Mouse (Mus musculus) kidney, adult 2 months (tissue): ENCODE data around the gene Rbm8a2. TPM values are rescaled to one million over a fixed set of nuclear protein-coding genes. Genes with fewer than 3 reads are reported as not detected.

Experiments
- DNase-seq: peaks from one replicate; pipeline ENCODE4 v3.0.0; 2021
- H3K27ac ChIP-seq: fragments of 200-500 bp; 2 replicates; pipeline ENCODE4 v1.5.1; 2012; ENCODE audit warnings: low read depth, low read length, control low read depth, inconsistent platforms; ENCODE audit not compliant: insufficient read depth
- H3K27me3 ChIP-seq: fragments of 200-500 bp; replicated peaks from 2 replicates; pipeline ENCODE4 v1.6.1; 2012; ENCODE audit warnings: mild to moderate bottlenecking, moderate library complexity, low read length, inconsistent platforms; ENCODE audit not compliant: control insufficient read depth, insufficient read depth
- H3K36me3 ChIP-seq: fragments of 200-500 bp; 2 replicates; pipeline ENCODE4 v1.6.1; 2012; ENCODE audit warnings: mild to moderate bottlenecking, moderate library complexity, low read length, inconsistent platforms; ENCODE audit not compliant: control insufficient read depth, insufficient read depth
- H3K4me1 ChIP-seq: fragments of 200-500 bp; 2 replicates; pipeline ENCODE4 v1.6.1; 2011; ENCODE audit warnings: low read length; ENCODE audit not compliant: control insufficient read depth, insufficient read depth
- H3K4me3 ChIP-seq: fragments of 200-500 bp; 2 replicates; pipeline ENCODE4 v1.5.1; 2011; ENCODE audit warnings: mild to moderate bottlenecking, low read depth, low read length, control low read depth; ENCODE audit not compliant: insufficient read depth
- CTCF ChIP-seq: fragments of 200-500 bp; conservative IDR thresholded peaks from 2 replicates; pipeline ENCODE4 v1.5.1; 2011; ENCODE audit warnings: low read depth, mild to moderate bottlenecking, control low read depth, low read length, moderate library complexity, mixed read lengths; ENCODE audit not compliant: insufficient read depth, insufficient read length
- POLR2A ChIP-seq: fragments of 200-500 bp; IDR thresholded peaks from one replicate; pipeline ENCODE4 v1.6.1; 2011; ENCODE audit warnings: low read depth, low read length, control low read depth
- WGBS: fragments of 180-500 bp; shearing (Covaris S2); methylation state at CpG from one replicate; pipeline ENCODE4 v1.1.7; 2018; 5-methylcytosine and 5-hydroxymethylcytosine counted together
- polyA plus RNA-seq: library from polyadenylated mRNA; depleted of rRNA; stranded (reverse); fragments of >200 nt; gene quantifications from 2 replicates; pipeline ENCODE4 v1.2.3, GENCODE M21; 2012

The Rbm8a2 gene
- polyA plus RNA-seq, 1 experiment, result not detected

DNA sequence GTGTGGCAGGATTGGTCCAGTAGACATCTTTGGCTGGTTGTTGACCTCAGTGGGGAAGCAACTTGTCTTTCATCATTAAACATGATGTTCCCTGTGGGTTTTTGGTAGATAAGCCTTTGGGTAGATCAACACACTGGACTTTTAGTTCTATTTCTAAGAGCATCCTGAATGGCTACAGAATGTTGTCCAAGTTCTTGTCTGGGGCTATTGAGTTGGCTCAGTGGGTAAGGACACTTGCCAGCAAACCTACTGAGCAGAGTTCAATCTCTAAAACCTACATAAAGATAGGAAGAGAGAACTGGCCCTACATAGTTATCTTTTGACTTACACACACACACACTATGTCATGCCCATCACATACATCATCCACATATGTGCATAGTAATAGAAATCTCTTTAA lies 32.2 kb upstream of the Rbm8a2 start:
- no peak for DNase-seq
- Histone ChIP-seq H3K27ac (no peak overlapping the region), H3K27me3 (no peaks in the 10 kb centered on the region), H3K36me3 (no peaks in the 10 kb centered on the region), H3K4me1 (no peaks in the 10 kb centered on the region), H3K4me3 (no peak overlapping the region)
- TF ChIP-seq CTCF (no peak), POLR2A (no peak)

DNA sequence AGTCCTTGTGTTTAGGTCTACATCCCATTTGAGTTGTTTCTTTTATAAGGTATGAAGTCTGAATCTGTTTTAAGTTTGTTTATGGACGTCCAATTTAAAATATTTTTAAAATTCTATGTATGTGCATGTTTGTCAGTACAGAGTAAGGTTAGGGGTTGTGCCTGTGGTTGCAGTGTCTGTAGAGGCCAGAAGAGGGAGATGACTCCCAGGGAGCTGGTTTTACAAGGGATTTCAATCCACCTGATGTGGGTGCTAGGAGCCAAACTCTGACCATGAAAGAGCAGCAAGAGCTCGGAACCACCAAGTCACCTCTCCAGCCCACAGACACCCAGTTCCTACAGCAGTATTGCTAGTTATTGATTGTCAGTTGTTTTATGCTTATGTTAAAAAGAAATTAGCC lies 29.5 kb upstream of the Rbm8a2 start:
- no peak for TF ChIP-seq CTCF
- no peak for TF ChIP-seq POLR2A
- Histone ChIP-seq H3K36me3 (no peaks in the 10 kb centered on the region), H3K4me3 (no peak overlapping the region), H3K27ac (no peak overlapping the region), H3K4me1 (no peaks in the 10 kb centered on the region), H3K27me3 (no peaks in the 10 kb centered on the region)
- no peak for DNase-seq
- WGBS, result 80% methylated on average over 2 of the region's 2 CpGs

DNA sequence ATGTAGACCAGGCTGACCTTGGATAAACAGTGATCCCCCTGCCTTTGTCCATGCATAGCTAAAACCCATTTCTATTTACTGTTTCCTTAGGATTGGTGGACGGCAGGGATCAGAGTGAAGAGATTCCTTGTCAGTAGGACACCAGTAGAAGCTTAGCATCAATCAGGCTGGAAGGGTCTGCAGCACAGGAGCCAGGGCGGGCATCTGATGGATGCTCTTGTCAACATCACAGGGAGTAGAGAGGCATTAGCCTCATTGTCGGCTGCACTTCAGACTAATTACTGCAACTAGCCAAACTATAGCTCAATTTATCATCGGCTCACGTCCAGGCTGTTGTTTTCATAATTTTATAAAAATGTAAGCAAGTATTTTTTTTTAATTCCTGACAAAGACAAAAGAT lies 21.7 kb upstream of the Rbm8a2 start:
- no peak overlapping the region for H3K4me3 ChIP-seq
- TF ChIP-seq POLR2A (no peak), CTCF (no peak)
- H3K27me3 ChIP-seq, result no peaks in the 10 kb centered on the region
- no peaks in the 10 kb centered on the region for H3K36me3 ChIP-seq
- no peak overlapping the region for H3K27ac ChIP-seq
- H3K4me1 ChIP-seq, result no peaks in the 10 kb centered on the region
- no peak for DNase-seq
- WGBS, result 78% methylated on average over 5 of the region's 5 CpGs

DNA sequence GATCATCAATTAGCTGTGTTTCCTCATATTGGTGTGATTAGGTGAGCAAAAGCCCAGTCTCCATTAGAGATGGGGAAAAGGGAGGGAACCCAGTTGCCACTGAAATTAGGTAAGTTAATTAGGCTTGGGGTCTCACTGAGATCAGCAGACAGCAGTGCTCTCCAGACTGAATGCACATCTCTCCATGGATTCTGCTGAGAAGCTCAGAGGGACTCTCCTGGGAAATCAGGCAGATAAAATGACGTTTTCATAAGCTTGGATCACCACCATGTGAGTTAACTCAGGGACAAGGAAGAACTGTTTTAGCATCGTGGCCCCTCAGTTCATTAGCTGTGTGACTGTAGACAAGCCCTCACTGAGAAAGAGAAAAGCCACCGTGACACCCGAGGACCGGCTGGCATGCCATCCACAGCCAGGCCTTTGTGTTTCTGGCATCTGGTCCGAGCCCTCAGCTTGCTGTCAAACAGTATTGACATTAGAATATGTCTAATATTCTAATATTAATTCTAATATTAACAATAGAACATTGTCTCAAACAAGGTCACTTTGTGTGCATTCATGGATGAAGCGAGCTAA lies 18.2 kb upstream of the Rbm8a2 start:
- WGBS, result 69% methylated on average over 7 of the region's 7 CpGs
- Histone ChIP-seq H3K4me3 (no peak overlapping the region), H3K4me1 (no peaks in the 10 kb centered on the region), H3K27ac (no peak overlapping the region), H3K36me3 (no peaks in the 10 kb centered on the region), H3K27me3 (no peaks in the 10 kb centered on the region)
- no peak for TF ChIP-seq POLR2A
- TF ChIP-seq CTCF, result no peak
- DNase-seq, result no peak

DNA sequence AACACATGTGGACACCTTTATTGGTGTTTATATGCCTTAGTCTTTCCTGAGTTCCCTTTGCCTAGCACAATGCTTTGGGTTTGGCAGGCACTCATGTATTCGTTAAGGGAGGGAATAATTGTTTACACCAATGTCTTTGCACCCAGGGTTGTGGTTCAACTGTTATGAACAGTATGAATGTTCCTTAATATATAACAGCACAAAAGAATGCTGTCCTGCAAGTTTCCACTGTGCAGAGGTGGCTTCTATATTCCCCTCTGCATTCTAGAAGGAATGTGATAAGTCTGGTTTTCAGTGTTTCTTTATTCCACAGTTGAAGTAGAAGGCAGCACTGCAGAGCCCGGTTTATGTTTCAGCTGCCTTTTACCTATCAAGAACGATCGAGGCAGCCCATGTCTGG lies 10.0 kb upstream of the Rbm8a2 start:
- Histone ChIP-seq H3K4me3 (no peak overlapping the region), H3K27ac (no peak overlapping the region), H3K4me1 (no peaks in the 10 kb centered on the region), H3K27me3 (no peaks in the 10 kb centered on the region), H3K36me3 (no peaks in the 10 kb centered on the region)
- no peak for DNase-seq
- TF ChIP-seq CTCF, result no peak
- TF ChIP-seq POLR2A, result no peak
- WGBS, result 53% methylated on average over 4 of the region's 4 CpGs

DNA sequence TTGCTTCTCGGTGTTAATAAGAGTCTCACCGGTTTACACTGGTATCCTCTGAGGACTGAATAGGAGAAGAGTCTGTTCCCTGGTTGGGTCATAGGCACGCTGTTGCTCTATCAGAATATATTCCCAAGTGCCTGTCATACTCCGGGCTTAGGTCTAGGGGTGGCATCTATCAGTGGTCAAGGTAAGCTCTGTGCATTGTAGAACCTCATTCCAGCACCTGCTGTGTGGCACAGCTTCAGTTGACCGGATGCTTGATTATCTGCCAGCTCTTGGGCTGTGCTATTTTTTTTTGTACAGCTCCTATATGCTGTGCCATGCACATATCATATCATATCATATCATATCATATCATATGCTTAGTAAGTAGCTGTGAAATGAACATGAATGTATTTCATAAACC lies 9.5 kb upstream of the Rbm8a2 start:
- no peaks in the 10 kb centered on the region for H3K4me1 ChIP-seq
- TF ChIP-seq CTCF, result no peak
- no peak for TF ChIP-seq POLR2A
- no peaks in the 10 kb centered on the region for H3K27me3 ChIP-seq
- 85% methylated on average over 5 of the region's 5 CpGs for WGBS
- no peak overlapping the region for H3K27ac ChIP-seq
- H3K4me3 ChIP-seq, result no peak overlapping the region
- no peaks in the 10 kb centered on the region for H3K36me3 ChIP-seq
- no peak for DNase-seq

DNA sequence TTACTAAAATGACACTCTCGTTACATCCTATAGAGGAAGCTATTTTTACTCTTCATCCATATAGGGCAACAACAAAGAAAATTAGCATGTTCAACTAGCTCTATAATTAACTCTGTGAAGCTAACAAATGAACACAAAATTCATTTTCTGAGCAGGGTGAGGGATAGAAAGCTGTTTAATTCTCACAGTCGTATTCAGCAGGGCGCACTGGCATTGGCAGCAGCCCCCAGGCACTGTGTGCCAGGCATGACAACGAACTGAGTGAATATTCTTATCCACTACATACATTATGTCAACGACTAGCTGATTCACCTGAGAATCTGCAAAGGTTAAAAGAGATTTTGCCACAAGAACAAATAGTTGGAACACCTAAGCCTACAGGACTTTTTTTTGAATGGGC lies 8.2 kb downstream of the Rbm8a2 start:
- H3K27me3 ChIP-seq, result no peaks in the 10 kb centered on the region
- TF ChIP-seq POLR2A (no peak), CTCF (no peak)
- WGBS, result 84% methylated on average over 5 of the region's 5 CpGs

More for the DNA sequence above, 8.2 kb downstream of the Rbm8a2 start:
- no peaks in the 10 kb centered on the region for H3K36me3 ChIP-seq
- H3K4me1 ChIP-seq, result no peaks in the 10 kb centered on the region
- no peak overlapping the region for H3K27ac ChIP-seq
- H3K4me3 ChIP-seq, result no peak overlapping the region
- DNase-seq, result no peak
